Mouse (Mus musculus) lung, postnatal 0 days (tissue): ENCODE data around the gene Tifab.

Experiments used
- CTCF ChIP-seq: IDR thresholded peaks from 2 replicates; pipeline ENCODE4 v1.5.1; 2016; ENCODE audit warnings: antibody characterized with exemption, mild to moderate bottlenecking
- EP300 ChIP-seq: IDR thresholded peaks from 2 replicates; pipeline ENCODE4 v1.6.1; 2016; ENCODE audit warnings: antibody characterized with exemption, mild to moderate bottlenecking, control low read depth

DNA sequence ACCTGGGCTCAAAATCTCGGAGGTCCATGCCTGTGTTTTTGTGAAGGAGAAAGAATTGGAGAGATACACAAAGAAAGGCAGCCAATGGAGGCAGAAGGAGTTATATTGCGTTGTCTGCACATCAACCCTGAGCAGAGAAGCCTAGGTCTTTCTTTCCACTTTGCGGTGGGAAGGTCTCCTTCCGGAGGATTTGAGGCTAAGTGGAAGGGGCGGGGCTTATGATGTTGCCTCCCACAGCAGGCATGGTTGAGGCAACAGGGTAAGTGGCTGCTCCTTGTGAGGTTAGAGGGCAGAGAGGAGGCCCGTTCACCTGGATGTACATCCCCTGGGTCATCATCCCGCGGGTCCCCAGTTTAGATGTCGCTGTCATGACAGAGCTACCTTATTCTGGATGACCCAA is 40.6 kb upstream of the Tifab start:
- TF ChIP-seq CTCF (no peak), EP300 (no peak)
